18 mouse cellular contexts compared by ENCODE assay signal in genomic region chr4:154015476-154015875, GRCm38 (mm10). TPM values are rescaled to one million over a fixed set of nuclear protein-coding genes. Genes with fewer than 3 reads are reported as not detected.
A peak's percentile ranks its signal among the peaks of the same experiment; 100 is the strongest.
DNase-seq lines count a peak whose midpoint lies in the region.
"Had no signal": no experiment of that assay in that cellular context is flagged by ENCODE, and none has a peak within 500 bp of the region (broad histone marks: within the 10 kb centered on the region; RNA-seq: fewer than 3 reads in every experiment).

No protein-coding gene starts in this region.

- intact Hi-C loops in gastrocnemius, postnatal 14 days (cut with DNase I; ENCODE audit: low total_unique reads): no loop called here

- DNase-seq in gastrocnemius, adult 18-20 months (ENCODE audit: low spot score): peak; percentile 47
- no peak for DNase-seq in gastrocnemius, postnatal 4 days (ENCODE audit: low spot score in 2 of 2)
- DNase-seq in kidney, adult 9 months: peak; percentile 64
- DNase-seq in kidney, postnatal 10 days: no peak
- DNase-seq in gastrocnemius, postnatal 14 days: peak; percentile 53
- DNase-seq in ovary, postnatal 36 days (ENCODE audit: low spot score): no peak
- no peak for DNase-seq in right cerebral cortex, postnatal 25 days
- DNase-seq: adrenal gland, adult 8-10 months; adrenal gland, postnatal 36 days; B cell, adult 2 months; cerebellum, adult 11 months; cerebellum, adult 8-10 months; embryo, embryonic 11 days had no signal

RNA-seq across cellular contexts. Expression of gene Lrrc47, which starts 3.9 kb away (rescaled TPM):
- total RNA-seq in gastrocnemius, adult 18-20 months (2021): 10 to 100 TPM; 26.3 to 27.8 TPM
- total RNA-seq in gastrocnemius, postnatal 4 days (2021): 10 to 100 TPM; 38.6 to 40.1 TPM
- 10 to 100 TPM; 20.6 to 27.7 TPM for total RNA-seq in gastrocnemius, postnatal 14 days (2021)

RNA-seq across cellular contexts. Expression of gene Smim1, which starts 10.6 kb away (rescaled TPM):
- total RNA-seq in gastrocnemius, adult 18-20 months (2021): 1 to 10 TPM; 1.4 to 2.2 TPM
- 10 to 100 TPM; 27.2 to 37.8 TPM for total RNA-seq in gastrocnemius, postnatal 4 days (2021)
- total RNA-seq in gastrocnemius, postnatal 14 days (2021): 1 to 10 TPM; 4.0 to 6.3 TPM

RNA-seq across cellular contexts. Expression of gene Ccdc27, which starts 27.0 kb away (rescaled TPM):
- total RNA-seq in gastrocnemius, adult 18-20 months (2021): not detected
- total RNA-seq in gastrocnemius, postnatal 4 days (2021): not detected
- not detected for total RNA-seq in gastrocnemius, postnatal 14 days (2021)
- total RNA-seq: adrenal gland, adult 8-10 months; adrenal gland, postnatal 36 days; common myeloid progenitor, adult 5-6 weeks; G1E; granulocyte monocyte progenitor cell, adult 5-6 weeks; heart, adult 8-10 months; heart, postnatal 25 days had no signal

RNA-seq across cellular contexts. Expression of gene Cep104, which starts 40.5 kb away (rescaled TPM):
- total RNA-seq in gastrocnemius, adult 18-20 months (2021): 10 to 100 TPM; 26.5 to 27.9 TPM
- 10 to 100 TPM; 15.7 to 15.9 TPM for total RNA-seq in gastrocnemius, postnatal 4 days (2021)
- total RNA-seq in gastrocnemius, postnatal 14 days (2021): 10 to 100 TPM; 15.2 to 15.3 TPM

RNA-seq across cellular contexts. Expression of gene Dffb, which starts 40.5 kb away (rescaled TPM):
- total RNA-seq in gastrocnemius, adult 18-20 months (2021): under 1 TPM; 0.74 to 0.98 TPM
- total RNA-seq in gastrocnemius, postnatal 4 days (2021): 1 to 10 TPM; 5.8 to 7.9 TPM
- total RNA-seq in gastrocnemius, postnatal 14 days (2021): 1 to 10 TPM; 1.3 to 1.8 TPM

Comparison
In these comparisons a context has a peak if more than half of its experiments do, and no peak if none do; other contexts are left out.
1. DNase-seq: peak in gastrocnemius, adult 18-20 months (single experiment), kidney, adult 9 months (single experiment) and gastrocnemius, postnatal 14 days (single experiment); none in gastrocnemius, postnatal 4 days (0 of 2), kidney, postnatal 10 days (single experiment), ovary, postnatal 36 days (single experiment) and right cerebral cortex, postnatal 25 days (single experiment).